Mouse (Mus musculus) liver, adult 2 months (tissue): ENCODE results near the gene Tanc2. TPM values are rescaled to one million over a fixed set of nuclear protein-coding genes. Genes with fewer than 3 reads are reported as not detected.

Experiments
- DNase-seq: peaks from one replicate; pipeline ENCODE4 v3.0.0-alpha.2; 2011; ENCODE audit warnings: low read depth, low spot score; ENCODE audit errors: extremely low read depth
- H3K27ac ChIP-seq: fragments of 200-500 bp; replicated peaks from 2 replicates; pipeline ENCODE4 v1.5.1; 2012; ENCODE audit warnings: low read depth, mild to moderate bottlenecking, control low read depth, inconsistent platforms, low read length; ENCODE audit not compliant: insufficient read depth
- H3K27me3 ChIP-seq: fragments of 200-500 bp; 2 replicates; pipeline ENCODE4 v1.6.1; 2012; ENCODE audit warnings: mild to moderate bottlenecking, moderate library complexity, low read length, inconsistent platforms; ENCODE audit not compliant: control insufficient read depth, insufficient read depth
- H3K36me3 ChIP-seq: fragments of 200-500 bp; 2 replicates; pipeline ENCODE4 v1.6.1; 2012; ENCODE audit warnings: low read length, inconsistent platforms; ENCODE audit not compliant: control insufficient read depth, insufficient read depth
- H3K4me1 ChIP-seq: fragments of 200-500 bp; 2 replicates; pipeline ENCODE4 v1.6.1; 2011; ENCODE audit warnings: low read length; ENCODE audit not compliant: control insufficient read depth, insufficient read depth
- H3K4me3 ChIP-seq: fragments of 200-500 bp; 2 replicates; pipeline ENCODE4 v1.5.1; 2011; ENCODE audit warnings: low read depth, mild to moderate bottlenecking, control low read depth, low read length, moderate library complexity; ENCODE audit not compliant: insufficient read depth
- H3K79me2 ChIP-seq: fragments of 200-500 bp; 2 replicates; pipeline ENCODE4 v1.6.1; 2012; ENCODE audit warnings: inconsistent platforms, mild to moderate bottlenecking, low read length, moderate library complexity; ENCODE audit not compliant: control insufficient read depth, insufficient read depth
- H3K9ac ChIP-seq: fragments of 200-500 bp; 2 replicates; pipeline ENCODE4 v1.6.1; 2012; ENCODE audit warnings: low read depth, mild to moderate bottlenecking, control low read depth, inconsistent platforms, low read length
- CTCF ChIP-seq: fragments of 200-500 bp; IDR thresholded peaks from 2 replicates; pipeline ENCODE4 v1.5.1; 2011; ENCODE audit warnings: low read depth, low read length, control low read depth
- POLR2A ChIP-seq: fragments of 200-500 bp; IDR thresholded peaks from 2 replicates; pipeline ENCODE4 v1.6.1; 2011; ENCODE audit warnings: low read length, control low read depth; ENCODE audit not compliant: insufficient read depth; ENCODE audit errors: extremely low read depth
- WGBS: fragments of 180-500 bp; shearing (Covaris S2); methylation state at CpG from one replicate; pipeline ENCODE4 v1.1.7; 2018; 5-methylcytosine and 5-hydroxymethylcytosine counted together
- polyA plus RNA-seq: library from polyadenylated mRNA; depleted of rRNA; stranded (reverse); fragments of >200 nt; gene quantifications from 2 replicates; pipeline ENCODE4 v1.2.3, GENCODE M21; 2012
- total RNA-seq: library from RNA; depleted of rRNA; stranded (reverse); fragments of >200 nt; gene quantifications from 2 replicates; pipeline ENCODE4 v1.2.3, GENCODE M21; 2014

Gene Tanc2
- total and polyA plus RNA-seq, 2 experiments, result 0.97 to 2.4 TPM

DNA sequence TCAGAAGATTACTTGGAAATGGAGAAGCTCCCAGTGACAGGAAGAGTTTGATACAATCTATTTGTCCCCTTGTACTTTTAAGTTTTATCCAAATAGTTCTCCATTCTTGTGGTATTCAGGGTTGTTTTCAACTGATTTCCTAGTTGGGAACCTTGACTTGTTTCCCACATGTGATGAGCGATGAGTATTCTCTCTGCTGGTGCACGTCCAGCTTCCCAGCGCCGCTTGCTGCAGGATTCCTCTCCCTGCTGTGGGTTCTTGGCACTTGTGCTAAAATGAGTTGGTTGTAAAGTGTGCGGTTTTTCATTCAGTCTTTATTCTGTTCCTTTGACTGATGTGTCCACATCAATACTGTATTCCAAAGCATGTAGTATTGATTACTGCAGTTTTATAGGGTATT lies 217.3 kb downstream of the Tanc2 start:
- Histone ChIP-seq H3K36me3 (no peaks in the 10 kb centered on the region), H3K27me3 (no peaks in the 10 kb centered on the region), H3K4me3 (no peak overlapping the region), H3K27ac (no peak overlapping the region), H3K4me1 (no peaks in the 10 kb centered on the region), H3K9ac (no peak overlapping the region), H3K79me2 (no peaks in the 10 kb centered on the region)
- WGBS, result 96% methylated on average over 5 of the region's 5 CpGs
- TF ChIP-seq CTCF, result no peak
- TF ChIP-seq POLR2A, result no peak
- no peak for DNase-seq

DNA sequence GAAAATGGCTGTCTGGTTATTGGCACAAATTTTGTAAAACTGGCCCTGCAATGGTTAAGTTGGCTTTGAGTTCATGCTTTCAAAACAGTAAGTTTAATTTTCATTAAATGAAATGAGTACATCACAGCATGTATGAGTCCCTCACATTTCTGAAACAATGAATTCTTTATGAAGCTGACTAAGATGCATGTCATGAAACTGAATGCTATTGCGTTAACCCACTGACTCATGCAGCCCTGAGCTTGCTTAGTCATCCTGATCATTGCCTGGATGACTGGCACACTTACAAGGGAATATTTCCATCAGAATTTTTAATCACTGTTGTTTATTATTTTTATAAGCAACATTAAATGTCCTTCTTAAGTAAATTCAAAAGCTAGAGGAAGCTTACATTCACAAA lies 233.5 kb downstream of the Tanc2 start:
- no peaks in the 10 kb centered on the region for H3K4me1 ChIP-seq
- WGBS, result 86% methylated on average over 1 of the region's 1 CpGs
- H3K27ac ChIP-seq, result no peak overlapping the region
- no peaks in the 10 kb centered on the region for H3K79me2 ChIP-seq
- DNase-seq, result no peak
- H3K36me3 ChIP-seq, result no peaks in the 10 kb centered on the region
- TF ChIP-seq CTCF (no peak), POLR2A (no peak)
- no peaks in the 10 kb centered on the region for H3K27me3 ChIP-seq
- no peak overlapping the region for H3K4me3 ChIP-seq
- no peak overlapping the region for H3K9ac ChIP-seq

DNA sequence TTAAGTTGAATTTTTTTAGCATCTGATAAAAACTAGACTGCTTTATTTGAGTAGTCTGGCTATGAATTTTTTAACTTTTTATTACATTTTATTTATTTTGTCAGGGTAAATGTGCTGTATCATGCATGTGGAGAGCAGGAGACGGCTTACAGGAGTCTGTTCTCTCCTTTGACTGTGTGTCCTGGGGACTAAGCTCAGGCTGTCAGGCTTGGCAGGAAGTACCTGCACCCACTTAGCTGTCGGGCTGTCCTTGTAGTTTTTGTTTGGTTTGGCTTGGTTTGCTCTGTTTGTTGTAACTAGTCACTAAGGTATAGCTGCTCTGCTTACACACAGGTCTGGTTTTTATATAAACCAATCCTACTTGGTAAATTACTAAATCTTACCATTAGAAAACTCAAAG lies 234.0 kb downstream of the Tanc2 start:
- no peak overlapping the region for H3K9ac ChIP-seq
- H3K4me3 ChIP-seq, result no peak overlapping the region
- TF ChIP-seq CTCF (no peak), POLR2A (no peak)
- H3K4me1 ChIP-seq, result no peaks in the 10 kb centered on the region
- no peak overlapping the region for H3K27ac ChIP-seq
- no peaks in the 10 kb centered on the region for H3K79me2 ChIP-seq
- H3K27me3 ChIP-seq, result no peaks in the 10 kb centered on the region
- DNase-seq, result peak; percentile 8
- no peaks in the 10 kb centered on the region for H3K36me3 ChIP-seq
- WGBS, result 25% methylated on average over 2 of the region's 2 CpGs

DNA sequence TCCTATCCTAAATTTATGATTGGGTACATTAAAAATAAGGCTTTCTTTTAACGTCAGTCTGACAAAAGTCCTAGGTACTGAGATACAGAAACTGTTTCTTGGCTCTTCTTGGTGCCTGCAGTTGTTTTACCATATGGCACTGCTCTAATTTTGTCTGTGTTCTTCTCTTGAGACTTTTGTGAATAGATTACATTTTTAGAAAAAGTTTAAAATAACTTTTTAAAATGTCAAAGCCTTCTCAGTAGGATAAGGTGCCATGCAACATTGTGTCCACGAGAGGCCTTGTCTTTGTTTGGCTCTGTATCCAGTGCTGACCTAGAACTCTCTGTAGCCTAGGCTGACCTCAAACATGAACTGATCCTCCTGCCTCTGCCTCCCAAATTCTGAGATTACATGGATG lies 238.4 kb downstream of the Tanc2 start:
- Histone ChIP-seq H3K36me3 (no peaks in the 10 kb centered on the region), H3K4me3 (no peak overlapping the region), H3K27me3 (no peaks in the 10 kb centered on the region), H3K79me2 (no peaks in the 10 kb centered on the region), H3K27ac (no peak overlapping the region), H3K9ac (no peak overlapping the region), H3K4me1 (no peaks in the 10 kb centered on the region)
- DNase-seq, result no peak
- WGBS, result 88% methylated on average over 2 of the region's 2 CpGs
- TF ChIP-seq CTCF (no peak), POLR2A (no peak)

DNA sequence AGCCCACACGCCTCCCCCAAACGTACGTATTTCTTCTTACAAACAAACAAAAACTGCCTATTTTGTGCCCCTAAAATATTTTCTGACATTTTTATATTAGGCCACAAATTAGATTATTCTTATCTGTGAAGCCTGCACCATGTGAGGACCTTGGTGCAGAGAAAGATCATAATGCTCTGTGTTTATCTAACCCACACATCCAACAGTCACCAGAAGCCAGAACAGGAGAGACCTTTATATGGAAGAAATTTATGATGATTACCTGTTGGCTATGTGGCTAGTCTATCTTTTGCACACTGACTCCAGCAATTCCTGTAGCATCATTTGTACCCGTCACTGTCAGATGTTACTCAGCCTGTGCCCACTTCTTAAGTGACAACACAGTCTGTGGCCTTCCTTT lies 245.4 kb downstream of the Tanc2 start:
- WGBS, result 98% methylated on average over 4 of the region's 4 CpGs
- TF ChIP-seq CTCF (no peak), POLR2A (no peak)
- peaks cover 4% of the 10 kb centered on the region for H3K36me3 ChIP-seq
- no peak overlapping the region for H3K27ac ChIP-seq
- H3K4me1 ChIP-seq, result no peaks in the 10 kb centered on the region
- H3K9ac ChIP-seq, result no peak overlapping the region
- no peak overlapping the region for H3K4me3 ChIP-seq
- H3K27me3 ChIP-seq, result no peaks in the 10 kb centered on the region
- DNase-seq, result no peak
- H3K79me2 ChIP-seq, result no peaks in the 10 kb centered on the region

DNA sequence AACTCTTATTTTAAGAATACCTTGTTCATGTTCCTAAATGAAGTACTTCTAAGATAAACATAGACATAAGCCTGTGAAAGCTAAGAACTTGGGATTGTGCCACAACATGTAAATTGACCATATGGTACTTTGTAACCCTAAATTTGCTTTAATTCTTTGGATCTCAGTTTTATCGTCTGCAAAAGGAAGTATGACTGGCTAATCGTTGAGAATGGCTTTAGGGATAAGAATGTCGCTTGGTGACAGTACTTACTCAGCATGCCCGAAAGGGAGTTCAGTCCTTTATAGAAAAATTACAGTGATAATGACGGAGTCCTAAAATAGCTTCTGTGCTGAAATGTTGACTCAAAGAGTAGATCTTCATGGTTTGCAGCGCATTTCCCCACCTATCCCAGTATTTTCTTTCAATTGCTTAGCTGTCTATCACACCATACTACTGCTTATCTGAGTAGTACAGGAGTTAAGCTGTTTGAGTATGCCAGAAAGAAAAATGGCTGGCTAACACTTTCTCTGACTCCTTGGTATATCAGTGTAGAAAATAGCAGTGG lies 246.6 kb downstream of the Tanc2 start:
- Histone ChIP-seq H3K4me1 (no peaks in the 10 kb centered on the region), H3K4me3 (no peak overlapping the region), H3K27me3 (no peaks in the 10 kb centered on the region), H3K27ac (no peak overlapping the region), H3K36me3 (peaks cover 4% of the 10 kb centered on the region), H3K79me2 (no peaks in the 10 kb centered on the region), H3K9ac (no peak overlapping the region)
- TF ChIP-seq POLR2A (no peak), CTCF (no peak)
- DNase-seq, result no peak
- 82% methylated on average over 6 of the region's 6 CpGs for WGBS
